Mouse (Mus musculus): ENCODE measurements at regions not wholly inside any gene's neighbourhood (a gene's known extent, or its start where the extent isn't known, plus 50 kb on each side); places are given as distances from the start of the nearest gene placed in this dataset.

- no peaks in the 10 kb centered on the region for H3K79me2 ChIP-seq (replicated peaks; ENCODE audit: control insufficient read depth, extremely low read depth, insufficient read depth, poor library complexity, severe bottlenecking)
- H3K4me3 ChIP-seq (replicated peaks in 1 of 3; ENCODE audit: low read depth in 2 of 3, low read length in 2 of 3, poor library complexity in 1 of 3), result no peak overlapping the region
- dilution Hi-C loops (cut with MboI; ENCODE audit: extremely low pct_ligation_motif_present, extremely low pct_unique_long_range_greater_than_20kb, low sequenced_read_pairs), result no loop called here
- in situ Hi-C loops (cut with MboI; ENCODE audit: low pct_ligation_motif_present, low pct_unique_long_range_greater_than_20kb, low sequenced_read_pairs), result no loop called here
- no peak overlapping the region for H3K4me2 ChIP-seq (ENCODE audit: insufficient read depth, low read depth, poor library complexity, severe bottlenecking)
- no peaks in the 10 kb centered on the region for H3K9me3 ChIP-seq (replicated peaks; ENCODE audit: low read length)
- H3K9ac ChIP-seq (ENCODE audit: insufficient read depth, low read depth), result no peak overlapping the region
- no peaks in the 10 kb centered on the region for H3K36me3 ChIP-seq (replicated peaks in 1 of 2; ENCODE audit: control insufficient read depth in 1 of 2, insufficient read depth in 1 of 2, low read length in 1 of 2)
- H3K27me3 ChIP-seq (replicated peaks), result no peaks in the 10 kb centered on the region
- DNase-seq (ENCODE audit: extremely low read depth), result no peak
- H3K4me1 ChIP-seq (ENCODE audit: control insufficient read depth in 1 of 2, insufficient read depth in 2 of 2), result 0 out of 4 replicates have a peak, but pooled peaks cover 0 to 5% of the 10 kb centered on the region in 2 experiments
- no peak for TF ChIP-seq SMC3 (IDR thresholded peaks at IDR 0.05; ENCODE audit: low read depth, low read length)
- TF ChIP-seq POLR2AphosphoS2 (IDR thresholded peaks at IDR 0.05; ENCODE audit: low read depth, low read length), result no peak
- TF ChIP-seq ZKSCAN1 (IDR thresholded peaks at IDR 0.05; ENCODE audit: borderline replicate concordance, low read depth, low read length), result no peak
- TF ChIP-seq MAZ (IDR thresholded peaks at IDR 0.05; ENCODE audit: low read depth, low read length), result no peak
- H3K27ac ChIP-seq (ENCODE audit: insufficient read depth, low read depth), result no peak overlapping the region
Observed at GRCm38 (mm10) chr9:87411044-87411443, 155.7 kb upstream of the Cep162 start.

- Histone ChIP-seq H3K9me3 (replicated peaks; ENCODE audit: low read length) (no peaks in the 10 kb centered on the region), H3K27me3 (replicated peaks) (no peaks in the 10 kb centered on the region), H3K9ac (ENCODE audit: insufficient read depth, low read depth) (no peak overlapping the region), H3K79me2 (replicated peaks; ENCODE audit: control insufficient read depth, extremely low read depth, insufficient read depth, poor library complexity, severe bottlenecking) (no peaks in the 10 kb centered on the region), H3K4me3 (replicated peaks in 1 of 3; ENCODE audit: low read depth in 2 of 3, low read length in 2 of 3, poor library complexity in 1 of 3) (no peak overlapping the region), H3K27ac (ENCODE audit: insufficient read depth, low read depth) (no peak overlapping the region), H3K4me1 (ENCODE audit: control insufficient read depth in 1 of 2, insufficient read depth in 2 of 2) (0 out of 4 replicates have a peak, but pooled peaks cover 0 to 5% of the 10 kb centered on the region in 2 experiments), H3K4me2 (ENCODE audit: insufficient read depth, low read depth, poor library complexity, severe bottlenecking) (no peak overlapping the region), H3K36me3 (replicated peaks in 1 of 2; ENCODE audit: control insufficient read depth in 1 of 2, insufficient read depth in 1 of 2, low read length in 1 of 2) (no peaks in the 10 kb centered on the region)
- TF ChIP-seq MAZ (IDR thresholded peaks at IDR 0.05; ENCODE audit: low read depth, low read length) (no peak), RAD21 (IDR thresholded peaks at IDR 0.05; ENCODE audit: low read depth, low read length) (peak; percentile 6), CTCF (conservative IDR thresholded peaks at IDR 0.05 in 1 of 2, IDR thresholded peaks at IDR 0.05 in 1 of 2; ENCODE audit: low read depth in 2 of 2, low read length in 2 of 2) (peak in 1 of 2 experiments; percentile 27; a peak in 1 of 4 replicates)
- dilution Hi-C loops (cut with MboI; ENCODE audit: extremely low pct_ligation_motif_present, extremely low pct_unique_long_range_greater_than_20kb, low sequenced_read_pairs), result no loop called here
- DNase-seq (ENCODE audit: extremely low read depth), result peak; percentile 6
- in situ Hi-C loops (cut with MboI; ENCODE audit: low pct_ligation_motif_present, low pct_unique_long_range_greater_than_20kb, low sequenced_read_pairs), result no loop called here
Observed at GRCm38 (mm10) chr9:87409736-87410135, 154.4 kb upstream of the Cep162 start.

DNA sequence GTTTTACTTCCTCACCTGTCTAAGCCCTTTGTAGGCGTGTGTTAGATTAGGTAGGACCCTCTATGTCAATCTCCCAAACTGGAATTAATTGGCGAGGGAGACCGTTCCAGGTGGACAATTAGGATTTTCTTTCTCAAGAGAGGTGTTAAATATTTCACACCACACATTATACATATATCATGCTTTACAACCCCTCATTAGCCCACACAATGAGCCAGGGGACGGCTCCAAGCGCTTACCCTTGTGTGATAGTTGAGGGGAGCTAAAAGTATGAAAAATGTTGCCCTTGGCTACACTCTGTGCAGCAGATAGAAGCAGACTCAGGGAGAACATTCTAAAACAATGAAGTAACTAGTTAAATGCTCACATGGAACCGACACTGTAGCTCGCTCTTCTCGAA, 153.5 kb upstream of the Cep162 start:
- Histone ChIP-seq H3K9ac (ENCODE audit: insufficient read depth, low read depth) (no peak overlapping the region), H3K9me3 (replicated peaks; ENCODE audit: low read length) (no peaks in the 10 kb centered on the region), H3K36me3 (replicated peaks in 1 of 2; ENCODE audit: control insufficient read depth in 1 of 2, insufficient read depth in 1 of 2, low read length in 1 of 2) (no peaks in the 10 kb centered on the region), H3K4me2 (ENCODE audit: insufficient read depth, low read depth, poor library complexity, severe bottlenecking) (no peak overlapping the region), H3K4me3 (replicated peaks in 1 of 3; ENCODE audit: low read depth in 2 of 3, low read length in 2 of 3, poor library complexity in 1 of 3) (no peak overlapping the region), H3K27ac (ENCODE audit: insufficient read depth, low read depth) (no peak overlapping the region), H3K4me1 (ENCODE audit: control insufficient read depth in 1 of 2, insufficient read depth in 2 of 2) (0 out of 4 replicates have a peak, but pooled peaks cover 0 to 5% of the 10 kb centered on the region in 2 experiments), H3K79me2 (replicated peaks; ENCODE audit: control insufficient read depth, extremely low read depth, insufficient read depth, poor library complexity, severe bottlenecking) (no peaks in the 10 kb centered on the region), H3K27me3 (replicated peaks) (no peaks in the 10 kb centered on the region)
- dilution Hi-C loops (cut with MboI; ENCODE audit: extremely low pct_ligation_motif_present, extremely low pct_unique_long_range_greater_than_20kb, low sequenced_read_pairs) (no loop called here), in situ Hi-C loops (cut with MboI; ENCODE audit: low pct_ligation_motif_present, low pct_unique_long_range_greater_than_20kb, low sequenced_read_pairs) (no loop called here)
- TF ChIP-seq CTCF (conservative IDR thresholded peaks at IDR 0.05 in 1 of 2, IDR thresholded peaks at IDR 0.05 in 1 of 2; ENCODE audit: low read depth in 2 of 2, low read length in 2 of 2) (no peak), NRF1 (IDR thresholded peaks at IDR 0.05; ENCODE audit: low read depth, low read length) (no peak), POLR2A (IDR thresholded peaks at IDR 0.05; ENCODE audit: low read depth, low read length) (no peak), ETS1 (conservative IDR thresholded peaks at IDR 0.05; ENCODE audit: low read depth, low read length) (no peak), SIN3A (IDR thresholded peaks at IDR 0.05; ENCODE audit: low read length) (no peak), ZKSCAN1 (IDR thresholded peaks at IDR 0.05; ENCODE audit: borderline replicate concordance, low read depth, low read length) (no peak), GABPA (IDR thresholded peaks at IDR 0.05; ENCODE audit: insufficient replicate concordance, low read depth, low read length) (no peak), MYC (IDR thresholded peaks at IDR 0.05; ENCODE audit: low read depth, low read length) (no peak), EP300 (IDR thresholded peaks at IDR 0.05; ENCODE audit: low read length) (no peak)
- no peak for DNase-seq (ENCODE audit: extremely low read depth)
